Mouse (Mus musculus) heart, embryonic 13.5 days (tissue): ENCODE data around the gene Letmd1. TPM values are rescaled to one million over a fixed set of nuclear protein-coding genes. Genes with fewer than 3 reads are reported as not detected.
"Not testable (repeated sequence)": the region's sequence is repeated elsewhere in the genome, so short reads cannot be mapped to it uniquely, and the experiment has no call there.

Experiments used
- ATAC-seq: fragments of 200-750 bp; cut with Nextera tagmentation; 2 replicates; pipeline ENCODE4 v1.8.0; 2017; ENCODE audit warnings: moderate TSS enrichment; ENCODE audit not compliant: insufficient number of reproducible peaks, low FRiP score, low TSS enrichment; ENCODE audit errors: extremely low read depth
- H3K27ac ChIP-seq: fragments of 300-500 bp; sonication (generic); replicated peaks from 2 replicates; pipeline ENCODE4 v1.5.1; 2015; ENCODE audit warnings: moderate library complexity, mild to moderate bottlenecking, inconsistent platforms
- H3K27me3 ChIP-seq: fragments of 300-500 bp; sonication (generic); replicated peaks from 2 replicates; pipeline ENCODE4 v1.6.1; 2015; ENCODE audit warnings: mild to moderate bottlenecking, inconsistent platforms
- H3K36me3 ChIP-seq: fragments of 300-500 bp; sonication (generic); 2 replicates; pipeline ENCODE4 v1.6.1; 2015; ENCODE audit warnings: mild to moderate bottlenecking, inconsistent platforms
- H3K4me1 ChIP-seq: fragments of 300-500 bp; sonication (generic); 2 replicates; pipeline ENCODE4 v1.6.1; 2015; ENCODE audit warnings: inconsistent platforms
- H3K4me2 ChIP-seq: fragments of 300-500 bp; sonication (generic); 2 replicates; pipeline ENCODE4 v1.6.1; 2015; ENCODE audit warnings: inconsistent platforms, mild to moderate bottlenecking, moderate library complexity
- H3K4me3 ChIP-seq: fragments of 300-500 bp; sonication (generic); 2 replicates; pipeline ENCODE4 v1.5.1; 2015; ENCODE audit warnings: moderate library complexity, mild to moderate bottlenecking, inconsistent platforms
- H3K9ac ChIP-seq: fragments of 300-500 bp; sonication (generic); 2 replicates; pipeline ENCODE4 v1.6.1; 2015; ENCODE audit warnings: inconsistent platforms, mild to moderate bottlenecking, moderate library complexity
- H3K9me3 ChIP-seq: fragments of 300-500 bp; sonication (generic); 2 replicates; pipeline ENCODE4 v1.6.1; 2016; ENCODE audit warnings: inconsistent platforms
- WGBS: fragments of 180-500 bp; shearing (Covaris S2); methylation state at CpG from one replicate; pipeline ENCODE4 v1.1.7; 2015; ENCODE audit warnings: mixed read lengths; 5-methylcytosine and 5-hydroxymethylcytosine counted together
- polyA plus RNA-seq: library from polyadenylated mRNA; unstranded; fragments of >200 nt; fragmentation: Nextera tagmentation; extraction: Ambion mirVana; gene quantifications from 2 replicates; pipeline ENCODE4 v1.2.1, GENCODE M21; 2015

Gene Letmd1
- 15.3 and 15.8 TPM in 2 replicates for polyA plus RNA-seq

DNA sequence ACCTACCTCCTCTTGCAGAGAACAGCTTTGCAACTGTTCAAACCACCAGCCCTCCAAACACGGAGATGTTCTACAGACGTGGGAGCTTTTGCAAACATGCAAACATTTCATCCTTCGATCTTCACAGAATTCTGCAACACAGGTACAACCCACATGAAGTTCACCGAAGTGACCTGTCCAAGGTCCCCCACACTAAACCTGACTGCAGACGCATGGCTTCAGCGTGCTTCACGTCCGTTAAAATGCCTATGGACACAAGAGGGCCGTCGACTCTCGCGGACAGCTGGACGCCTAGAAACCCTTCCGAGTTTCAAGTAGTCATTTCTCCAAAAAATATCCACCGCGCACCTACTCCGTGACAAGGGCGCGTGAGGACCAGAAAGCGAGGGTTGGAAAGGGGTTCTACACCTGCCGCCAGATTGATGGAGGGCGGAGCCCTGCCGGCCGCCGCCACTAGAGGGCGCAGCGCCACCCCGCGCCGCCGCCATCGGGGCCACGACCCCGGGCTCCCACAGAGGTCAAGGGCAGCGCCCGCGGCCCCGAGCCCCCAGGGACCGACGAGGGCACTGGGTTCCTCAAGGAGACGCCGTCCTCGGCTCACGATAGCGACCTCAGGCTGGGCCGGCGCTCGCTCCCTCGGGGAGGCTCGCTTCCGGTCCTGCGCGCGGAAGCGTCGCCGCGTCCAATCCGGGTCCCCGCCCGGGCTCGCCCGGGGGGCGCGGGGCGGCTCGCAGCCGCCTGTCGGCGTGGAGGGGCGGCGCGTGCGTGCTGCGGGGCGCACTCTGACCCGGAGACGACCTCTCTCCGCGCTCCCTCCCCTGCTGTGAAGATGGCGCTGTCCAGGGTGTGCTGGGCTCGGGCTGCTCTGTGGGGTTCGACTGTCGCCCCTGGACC is at the start of gene Letmd1:
Gene Letmd1 (plus strand): TSS at position 729 of the 894 bp plus-strand sequence.
- no peaks in the 10 kb centered on the region for H3K9me3 ChIP-seq
- peak within 1 kb of the TSS; percentile 90 for H3K27ac ChIP-seq
- no peaks in the 10 kb centered on the region for H3K27me3 ChIP-seq
- peak within 1 kb of the TSS; percentile 96 for H3K4me2 ChIP-seq
- 2% methylated on average over 80 of the region's 84 CpGs for WGBS
- H3K4me1 ChIP-seq = peaks cover 24% of the 10 kb centered on the region
- peaks cover 28% of the 10 kb centered on the region for H3K36me3 ChIP-seq
- H3K9ac ChIP-seq = peak within 1 kb of the TSS; percentile 93
- ATAC-seq = peak; percentile 85
- H3K4me3 ChIP-seq = peak within 1 kb of the TSS; percentile 91

DNA sequence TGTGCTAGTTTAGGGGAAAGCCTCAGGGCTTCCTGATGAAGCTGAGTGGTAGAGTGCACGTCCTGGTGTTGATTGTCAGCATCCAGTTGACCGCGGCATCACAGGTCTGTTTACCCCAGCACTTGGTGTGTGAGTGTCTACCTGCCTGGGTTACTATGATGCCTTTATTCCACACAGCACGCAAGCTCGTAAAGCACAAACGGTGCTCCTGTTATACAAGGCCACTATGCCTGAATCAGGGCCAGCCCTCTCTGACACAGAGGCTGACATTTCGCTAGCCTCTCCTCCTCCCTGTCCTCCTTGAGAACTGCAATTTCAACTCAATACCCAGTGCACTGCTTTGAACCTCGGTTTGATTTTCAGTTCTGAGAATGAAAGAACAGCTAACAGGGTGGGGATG is 49.5 kb upstream of the Letmd1 start:
- WGBS = 61% methylated on average over 8 of the region's 8 CpGs
- H3K4me3 ChIP-seq = peak overlapping the region; percentile 96
- H3K9ac ChIP-seq = peak overlapping the region; percentile 64
- peak overlapping the region; percentile 100 for H3K4me2 ChIP-seq
- ATAC-seq = no peak
- H3K27ac ChIP-seq = peak overlapping the region; percentile 70
- peaks cover 71% of the 10 kb centered on the region for H3K4me1 ChIP-seq
- no peaks in the 10 kb centered on the region for H3K36me3 ChIP-seq
- peaks cover 5% of the 10 kb centered on the region; the same call in 1 of the 2 replicates for H3K27me3 ChIP-seq
- H3K9me3 ChIP-seq = no peaks in the 10 kb centered on the region

DNA sequence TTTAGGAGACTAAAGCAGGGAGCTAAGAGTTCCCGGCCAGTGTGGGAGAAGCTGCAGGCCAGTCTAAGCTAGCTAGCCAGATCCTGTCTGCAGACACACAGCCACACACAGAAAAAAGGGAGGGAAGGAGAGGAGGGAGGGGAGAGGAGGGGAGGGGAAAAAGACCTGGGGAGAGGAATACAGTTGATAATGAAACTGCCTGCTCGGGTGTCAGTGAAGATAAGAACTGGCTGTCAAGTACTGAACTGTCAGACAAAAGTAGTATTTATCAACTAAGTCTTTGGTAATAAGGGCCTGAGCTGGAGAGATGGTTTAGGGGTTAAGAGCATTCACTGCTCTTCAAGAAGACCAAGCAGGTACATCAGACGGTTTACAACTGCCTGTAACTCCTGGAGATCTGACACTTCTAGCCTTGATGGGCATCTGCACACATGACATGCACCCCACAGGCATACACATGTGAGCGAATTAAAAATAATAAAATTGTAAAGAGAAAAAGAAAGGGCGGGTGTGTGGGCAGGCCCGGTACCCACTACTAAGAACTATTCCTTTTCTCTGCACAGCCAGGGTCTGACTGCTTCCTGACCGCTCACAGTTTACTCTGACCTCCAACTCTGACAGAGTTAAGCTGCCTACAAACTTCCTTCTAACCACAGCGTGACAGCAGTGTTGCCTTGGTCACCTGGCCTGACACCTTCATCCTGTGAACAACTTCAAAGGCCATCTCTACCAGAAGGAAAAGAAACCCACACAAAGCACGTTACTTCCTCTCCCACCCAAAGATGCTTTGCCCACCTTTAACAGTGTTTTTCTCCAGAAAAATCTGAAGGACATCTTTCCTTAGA is 48.7 kb upstream of the Letmd1 start:
- Histone ChIP-seq H3K27ac (peak overlapping the region; percentile 70), H3K4me1 (peaks cover 67% of the 10 kb centered on the region), H3K36me3 (no peaks in the 10 kb centered on the region), H3K4me3 (peak overlapping the region; percentile 96), H3K27me3 (peaks cover 13% of the 10 kb centered on the region), H3K9ac (peak overlapping the region; percentile 64), H3K9me3 (no peaks in the 10 kb centered on the region), H3K4me2 (peak overlapping the region; percentile 100)
- ATAC-seq = no peak
- 43% methylated on average over 9 of the region's 9 CpGs for WGBS

DNA sequence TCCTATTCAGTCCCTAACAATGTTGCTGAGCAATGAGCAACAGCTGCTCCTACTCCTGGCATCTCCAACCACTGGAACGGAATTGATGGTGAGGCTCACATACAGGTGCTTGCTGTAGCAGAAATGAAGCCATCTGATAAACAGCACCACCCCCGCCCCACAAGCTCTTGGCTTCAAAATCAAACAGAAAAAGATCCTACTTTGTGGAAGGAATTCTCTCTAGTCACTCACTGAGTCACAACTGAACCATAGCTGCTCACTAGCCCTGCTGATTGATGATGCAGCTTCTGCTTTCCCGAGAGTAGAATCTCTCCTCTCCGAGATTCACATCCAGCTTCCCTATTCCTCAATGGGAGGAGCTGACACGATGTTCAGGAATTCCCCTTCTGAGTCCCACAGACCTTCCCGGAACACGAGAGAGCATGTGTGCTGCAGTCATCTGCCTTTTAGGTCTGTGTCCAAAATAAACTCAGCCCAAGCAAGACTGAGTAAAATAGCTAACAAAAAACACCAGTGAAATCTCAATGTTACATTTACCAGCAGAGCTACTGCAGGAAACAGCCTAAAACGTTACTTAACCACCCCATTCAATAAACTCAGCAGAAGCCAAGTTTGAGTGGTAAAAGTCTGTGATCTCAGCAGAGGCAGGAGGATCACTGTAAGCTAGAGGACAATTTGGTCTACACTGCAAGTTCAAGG is 47.6 kb upstream of the Letmd1 start:
- Histone ChIP-seq H3K9me3 (no peaks in the 10 kb centered on the region), H3K27me3 (peaks cover 23% of the 10 kb centered on the region), H3K4me3 (peak overlapping the region; percentile 96), H3K36me3 (no peaks in the 10 kb centered on the region), H3K27ac (peak overlapping the region; percentile 16; the same call in 1 of the 2 replicates), H3K4me2 (peak overlapping the region; percentile 100), H3K9ac (peak overlapping the region; percentile 97), H3K4me1 (peaks cover 58% of the 10 kb centered on the region)
- ATAC-seq = no peak
- 32% methylated on average over 8 of the region's 8 CpGs for WGBS

DNA sequence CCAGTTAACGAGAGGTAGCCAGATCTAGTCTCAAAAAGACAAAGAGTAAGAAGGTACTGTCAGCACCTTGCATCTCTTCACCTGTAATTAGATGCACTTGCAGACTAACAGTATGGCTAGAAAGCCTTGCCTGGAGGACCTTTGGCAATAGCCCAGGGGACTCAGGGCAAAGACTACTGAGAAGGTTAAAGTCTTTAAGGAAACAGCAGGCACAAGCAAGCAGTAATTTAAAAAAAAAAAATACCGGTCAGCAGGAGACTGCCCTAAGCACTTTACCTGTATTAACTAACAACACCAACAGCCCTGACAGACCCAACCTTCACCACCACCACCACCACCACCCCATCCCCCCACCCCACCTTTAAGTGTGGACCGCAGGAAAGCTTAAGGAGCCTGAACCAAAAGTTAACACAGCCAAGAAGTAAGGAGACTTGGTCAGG is 47.0 kb upstream of the Letmd1 start, which contains the start of gene Gm5475:
Gene Gm5475 (plus strand): TSS at position 390 of the 440 bp plus-strand sequence.
- Histone ChIP-seq H3K9ac (peak within 1 kb of the TSS; percentile 97), H3K4me2 (peak within 1 kb of the TSS; percentile 100), H3K27ac (peak within 1 kb of the TSS; percentile 60; the same call in 1 of the 2 replicates), H3K4me1 (peaks cover 58% of the 10 kb centered on the region), H3K4me3 (peak within 1 kb of the TSS; percentile 96), H3K27me3 (peaks cover 25% of the 10 kb centered on the region)
- not testable (repeated sequence) for H3K36me3 ChIP-seq, H3K9me3 ChIP-seq, ATAC-seq
- 16% methylated on average over 3 of the region's 3 CpGs for WGBS

DNA sequence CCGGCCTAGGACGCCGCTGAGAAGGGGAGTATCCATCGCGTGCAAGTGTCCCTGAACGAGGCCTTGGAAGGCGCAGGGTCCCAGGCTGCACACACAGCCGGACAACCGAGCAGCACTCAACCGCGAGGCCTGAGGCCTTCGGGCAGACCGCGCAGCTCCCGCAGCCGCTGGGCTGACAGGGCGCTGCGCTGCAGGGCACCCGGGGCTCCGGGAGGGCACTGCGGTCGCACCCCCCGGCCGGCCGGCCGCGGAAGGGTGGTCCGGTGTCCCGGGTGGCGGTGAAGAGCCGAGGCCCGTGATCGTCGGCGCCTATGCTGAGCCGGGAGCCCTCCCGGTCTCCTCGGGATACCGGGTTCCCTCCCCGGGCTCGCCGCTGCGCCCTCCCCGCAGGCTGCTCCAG is 46.3 kb upstream of the Letmd1 start:
- ATAC-seq = peak; percentile 61
- H3K9ac ChIP-seq = peak overlapping the region; percentile 97
- H3K27me3 ChIP-seq = peaks cover 25% of the 10 kb centered on the region
- H3K4me1 ChIP-seq = peaks cover 58% of the 10 kb centered on the region
- peak overlapping the region; percentile 60; the same call in 1 of the 2 replicates for H3K27ac ChIP-seq
- no peaks in the 10 kb centered on the region for H3K36me3 ChIP-seq
- H3K4me2 ChIP-seq = peak overlapping the region; percentile 100
- H3K9me3 ChIP-seq = no peaks in the 10 kb centered on the region
- under 1% methylated on average over 33 of the region's 44 CpGs for WGBS
- H3K4me3 ChIP-seq = peak overlapping the region; percentile 96

DNA sequence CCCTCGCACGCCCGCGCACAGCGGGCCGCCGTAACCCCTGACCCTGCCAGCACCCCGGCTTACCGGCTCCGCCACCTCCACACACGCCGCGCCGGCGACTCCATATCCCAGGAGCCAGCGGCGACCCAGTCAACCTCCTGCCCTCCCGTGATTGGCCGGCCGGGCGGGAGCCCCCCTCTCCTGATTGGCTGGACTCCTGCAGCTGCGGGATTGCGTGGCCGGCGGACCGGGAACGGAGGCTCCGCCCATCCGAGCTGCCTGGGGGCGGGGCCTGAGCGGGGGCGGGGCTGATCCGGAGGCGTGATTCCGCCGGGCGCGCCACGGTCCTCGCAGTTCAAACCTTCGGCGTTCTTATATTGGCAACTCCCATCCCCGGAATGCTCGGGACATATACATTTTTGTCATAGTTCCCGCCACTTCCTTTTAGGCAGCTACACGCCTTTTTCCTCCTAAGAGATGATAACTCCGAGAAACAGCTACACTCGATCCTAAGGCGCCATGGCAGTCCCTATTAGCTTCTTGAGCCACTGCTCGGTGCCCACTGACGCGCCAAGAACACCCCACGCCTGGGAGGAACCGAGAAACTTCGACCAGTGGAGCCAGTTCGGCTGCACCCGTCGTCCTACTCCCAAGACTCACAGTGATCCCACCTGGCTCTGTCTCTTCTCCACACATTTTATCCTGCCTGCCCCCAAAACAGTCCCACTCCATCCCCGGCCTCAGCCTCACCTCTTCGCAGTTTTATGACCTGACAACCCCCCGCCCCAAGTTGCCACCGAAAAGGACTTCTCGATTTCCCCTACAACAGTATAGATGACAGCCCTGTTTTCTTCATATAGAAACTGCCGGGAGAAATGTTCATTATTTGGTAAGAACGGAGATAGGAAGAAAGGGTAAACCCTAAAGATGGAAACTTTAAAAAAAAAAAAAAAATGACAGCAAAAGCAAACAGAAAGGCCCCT is 45.6 kb upstream of the Letmd1 start:
- Histone ChIP-seq H3K4me1 (peaks cover 52% of the 10 kb centered on the region), H3K9me3 (no peaks in the 10 kb centered on the region), H3K4me3 (peak overlapping the region; percentile 96), H3K36me3 (no peaks in the 10 kb centered on the region), H3K9ac (peak overlapping the region; percentile 97), H3K4me2 (peak overlapping the region; percentile 100), H3K27ac (peak overlapping the region; percentile 60; the same call in 1 of the 2 replicates), H3K27me3 (peaks cover 25% of the 10 kb centered on the region)
- under 1% methylated on average over 65 of the region's 65 CpGs for WGBS
- peak; percentile 97 for ATAC-seq

DNA sequence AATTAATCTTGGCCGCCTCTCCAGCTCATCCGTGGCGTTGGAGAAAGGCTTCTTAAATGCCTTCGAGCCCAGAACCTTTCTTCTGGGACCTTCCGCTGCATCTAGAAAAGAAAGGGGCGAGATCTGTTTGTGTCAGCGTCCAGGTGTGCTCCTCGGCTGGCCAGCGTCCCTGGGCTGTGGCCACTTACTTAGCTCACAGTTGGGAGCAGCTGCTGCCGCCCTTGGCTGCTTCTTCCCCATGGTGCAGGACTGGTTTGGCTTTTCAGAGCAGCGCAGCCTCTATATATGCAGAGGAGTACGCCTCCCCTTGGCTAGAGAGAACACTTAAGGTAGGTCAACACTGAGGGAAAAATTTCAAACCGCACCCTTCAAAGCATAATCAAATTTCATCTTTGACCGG is 44.9 kb upstream of the Letmd1 start:
- Histone ChIP-seq H3K4me1 (peaks cover 51% of the 10 kb centered on the region), H3K36me3 (no peaks in the 10 kb centered on the region), H3K4me3 (peak overlapping the region; percentile 96), H3K9ac (peak overlapping the region; percentile 78), H3K4me2 (peak overlapping the region; percentile 100), H3K9me3 (no peaks in the 10 kb centered on the region), H3K27ac (no peak overlapping the region), H3K27me3 (peaks cover 25% of the 10 kb centered on the region)
- ATAC-seq = no peak
- 5% methylated on average over 14 of the region's 14 CpGs for WGBS

DNA sequence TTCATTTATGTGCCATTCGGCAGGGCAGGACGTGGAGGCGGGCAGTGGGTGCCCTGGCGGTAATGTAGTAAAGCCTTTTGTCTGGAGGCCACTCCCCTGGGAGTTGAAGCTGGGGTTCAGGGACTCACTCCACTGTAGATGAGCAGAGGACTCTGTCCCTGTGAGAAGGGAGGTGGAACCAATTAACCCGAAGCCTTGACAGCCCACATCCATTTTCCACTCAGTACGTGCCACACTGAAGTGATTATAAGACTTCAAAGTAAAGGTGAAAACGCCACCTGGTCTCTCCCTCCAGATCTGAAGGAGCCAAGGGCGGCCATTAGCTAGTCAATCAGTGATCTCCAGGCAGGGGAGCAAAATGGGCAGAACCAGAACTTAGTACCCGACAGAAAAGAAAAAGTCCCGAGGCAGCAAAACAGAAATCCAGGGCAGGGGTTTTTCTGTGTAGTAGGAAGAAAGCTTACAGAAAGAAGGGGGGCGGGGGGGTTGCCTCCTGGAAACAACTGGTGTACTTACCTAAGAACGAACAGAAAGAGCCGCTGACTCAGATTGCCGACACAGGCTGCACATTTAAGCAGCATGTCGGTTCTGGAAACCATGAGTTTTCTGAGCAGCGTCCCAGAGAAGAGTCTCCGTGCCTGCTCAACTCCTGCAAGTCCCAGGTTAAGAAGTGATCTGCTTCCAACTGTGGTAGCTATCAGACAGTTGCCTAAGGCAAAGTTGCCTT is 44.3 kb upstream of the Letmd1 start, which contains the start of gene Slc11a2:
Gene Slc11a2 (minus strand): TSS at position 677 of the 727 bp plus-strand sequence.
- H3K4me1 ChIP-seq = peaks cover 45% of the 10 kb centered on the region
- H3K4me3 ChIP-seq = peak within 1 kb of the TSS; percentile 96
- H3K9ac ChIP-seq = peak within 1 kb of the TSS; percentile 78
- WGBS = 28% methylated on average over 17 of the region's 17 CpGs
- H3K27ac ChIP-seq = no peak within 1 kb of the TSS
- peak within 1 kb of the TSS; percentile 100 for H3K4me2 ChIP-seq
- peaks cover 25% of the 10 kb centered on the region for H3K27me3 ChIP-seq
- H3K9me3 ChIP-seq = no peaks in the 10 kb centered on the region
- no peaks in the 10 kb centered on the region for H3K36me3 ChIP-seq
- ATAC-seq = no peak
